Mouse (Mus musculus) liver, adult 2 months (tissue): ENCODE measurements around the gene Optc.

Experiments used
- CTCF ChIP-seq: fragments of 200-500 bp; IDR thresholded peaks from 2 replicates; pipeline ENCODE4 v1.5.1; 2011; ENCODE audit warnings: low read depth, low read length, control low read depth
- POLR2A ChIP-seq: fragments of 200-500 bp; IDR thresholded peaks from 2 replicates; pipeline ENCODE4 v1.6.1; 2011; ENCODE audit warnings: low read length, control low read depth; ENCODE audit not compliant: insufficient read depth; ENCODE audit errors: extremely low read depth

GRCm38 (mm10) chr1:133873086-133873813, 34.5 kb downstream of the Optc start:
- TF ChIP-seq CTCF (no peak), POLR2A (no peak)
